Mouse (Mus musculus) brain, embryonic 14.5 days (tissue): ENCODE results near the gene Inpp5d.

Experiments used
- CTCF ChIP-seq: fragments of 200-500 bp; IDR thresholded peaks from 2 replicates; pipeline ENCODE4 v1.5.1; 2012; ENCODE audit warnings: inconsistent platforms, mild to moderate bottlenecking, moderate library complexity, borderline replicate concordance; ENCODE audit not compliant: insufficient read depth, insufficient read length; ENCODE audit errors: extremely low read depth
- POLR2A ChIP-seq: fragments of 200-500 bp; IDR thresholded peaks from 2 replicates; pipeline ENCODE4 v1.6.1; 2012; ENCODE audit warnings: mild to moderate bottlenecking, inconsistent platforms, borderline replicate concordance; ENCODE audit not compliant: poor library complexity, insufficient read depth, insufficient read length, severe bottlenecking; ENCODE audit errors: extremely low read depth

DNA sequence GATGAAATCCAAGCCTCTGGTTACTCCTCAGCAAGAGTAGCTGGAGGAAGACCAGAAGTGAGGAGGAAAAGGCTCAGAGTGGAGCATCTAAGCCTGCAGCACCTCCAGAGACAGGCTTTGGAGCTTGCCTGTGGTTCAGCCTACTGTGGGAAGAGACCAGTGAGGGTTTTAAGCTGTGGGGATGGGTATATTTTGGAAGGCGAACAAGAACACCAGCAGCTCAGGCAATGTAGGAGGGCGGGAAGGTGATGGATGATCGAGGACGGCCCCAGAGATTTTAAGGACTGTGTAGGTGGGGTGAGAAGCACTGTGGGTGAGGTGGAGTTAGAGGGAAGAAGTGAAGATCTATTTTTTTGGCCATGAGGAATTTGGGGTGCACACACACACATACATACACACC lies 60.8 kb downstream of the Inpp5d start:
- no peak for TF ChIP-seq CTCF
- no peak for TF ChIP-seq POLR2A
